Mouse (Mus musculus) kidney, postnatal 25 days (tissue): ENCODE data around the gene Prkcd.

Experiments used
- DNase-seq, 2 experiments: peaks; one replicate each; pipeline ENCODE4 v3.0.0; 2021; ENCODE audit warnings: mixed read lengths in 2 of 2

The Prkcd gene

DNA sequence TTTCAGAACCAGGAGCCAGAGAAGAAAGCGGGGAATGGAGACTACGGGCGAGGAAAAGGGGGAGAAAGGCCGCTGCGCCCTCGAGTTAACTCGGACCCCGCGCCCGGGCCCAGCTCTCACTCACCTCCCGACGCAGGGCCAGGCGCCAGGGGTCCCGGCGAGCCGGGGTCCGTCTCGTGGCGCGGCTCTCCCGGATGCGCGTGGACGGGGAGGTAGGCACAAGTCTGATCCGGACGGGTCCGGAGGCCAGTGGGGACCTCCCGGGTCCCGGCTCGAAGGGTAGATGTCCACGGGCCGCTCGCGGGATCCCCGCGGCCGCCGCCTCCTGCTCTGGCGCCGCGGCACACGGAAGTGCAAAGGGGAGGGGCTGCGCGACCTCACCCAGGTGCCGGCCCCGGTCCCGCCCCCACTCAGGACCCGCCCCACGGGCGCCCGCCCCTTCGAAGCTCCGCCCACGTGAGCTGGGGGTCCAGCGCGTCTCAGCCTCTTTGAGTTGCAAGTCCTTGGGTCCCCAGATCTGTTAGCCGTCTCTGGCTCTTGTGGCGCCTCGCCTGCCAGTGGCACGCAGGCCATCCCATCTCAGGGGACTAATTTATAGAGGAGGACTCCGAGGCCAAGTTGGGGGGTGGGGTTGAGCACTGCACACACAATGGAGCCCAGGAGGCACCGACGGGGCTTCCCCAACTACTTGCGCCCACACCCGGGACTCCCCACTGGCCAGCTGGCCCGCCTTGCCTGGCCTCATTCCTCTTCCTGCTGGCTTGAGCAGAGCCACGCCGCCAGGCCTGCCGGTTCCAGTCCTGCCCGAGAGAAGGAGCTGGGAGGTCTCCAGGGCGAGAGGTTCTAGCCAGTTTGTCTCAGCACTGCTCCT lies at the start of gene Prkcd:
Prkcd (minus strand) TSS at position 355 of the 871 bp plus-strand sequence.
- DNase-seq = peak; percentile 85 to 94

DNA sequence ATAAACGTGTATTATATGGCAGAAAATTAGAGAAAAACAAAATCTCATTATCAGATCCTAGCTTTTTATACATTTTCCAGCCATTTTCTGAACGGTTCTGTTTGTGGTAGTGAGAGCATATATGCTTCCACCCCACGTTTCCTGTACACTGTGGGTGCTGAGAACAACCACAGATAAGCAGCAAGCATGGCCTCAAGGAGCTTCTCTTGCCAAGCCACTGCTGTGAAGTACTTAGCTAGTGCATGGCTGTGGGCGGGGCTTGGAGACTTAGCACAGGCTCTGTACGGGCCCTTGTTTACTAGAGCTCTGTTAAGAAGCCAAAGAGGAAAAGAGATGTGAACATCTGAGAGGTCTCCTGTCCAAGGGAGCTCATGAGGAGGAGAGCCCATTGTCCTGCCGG lies 48.9 kb upstream of the Prkcd start:
- no peak for DNase-seq

DNA sequence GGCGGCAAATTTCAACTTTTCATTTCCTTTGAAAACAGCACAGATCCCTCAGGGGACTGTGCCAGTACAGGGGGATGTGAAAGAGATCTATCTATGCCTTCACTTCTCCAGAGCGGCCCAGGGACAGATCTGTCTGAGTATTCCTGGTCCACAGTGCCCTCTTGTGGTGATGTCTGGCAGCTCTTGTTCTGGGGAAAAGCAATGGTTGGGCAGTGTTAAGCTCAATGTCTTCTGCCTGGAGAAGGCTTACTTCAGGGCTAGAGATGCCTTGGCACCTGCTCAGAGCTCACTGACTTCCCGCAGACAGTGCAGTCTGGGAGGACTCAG lies 45.9 kb upstream of the Prkcd start:
- peak; percentile 83 to 94 for DNase-seq

DNA sequence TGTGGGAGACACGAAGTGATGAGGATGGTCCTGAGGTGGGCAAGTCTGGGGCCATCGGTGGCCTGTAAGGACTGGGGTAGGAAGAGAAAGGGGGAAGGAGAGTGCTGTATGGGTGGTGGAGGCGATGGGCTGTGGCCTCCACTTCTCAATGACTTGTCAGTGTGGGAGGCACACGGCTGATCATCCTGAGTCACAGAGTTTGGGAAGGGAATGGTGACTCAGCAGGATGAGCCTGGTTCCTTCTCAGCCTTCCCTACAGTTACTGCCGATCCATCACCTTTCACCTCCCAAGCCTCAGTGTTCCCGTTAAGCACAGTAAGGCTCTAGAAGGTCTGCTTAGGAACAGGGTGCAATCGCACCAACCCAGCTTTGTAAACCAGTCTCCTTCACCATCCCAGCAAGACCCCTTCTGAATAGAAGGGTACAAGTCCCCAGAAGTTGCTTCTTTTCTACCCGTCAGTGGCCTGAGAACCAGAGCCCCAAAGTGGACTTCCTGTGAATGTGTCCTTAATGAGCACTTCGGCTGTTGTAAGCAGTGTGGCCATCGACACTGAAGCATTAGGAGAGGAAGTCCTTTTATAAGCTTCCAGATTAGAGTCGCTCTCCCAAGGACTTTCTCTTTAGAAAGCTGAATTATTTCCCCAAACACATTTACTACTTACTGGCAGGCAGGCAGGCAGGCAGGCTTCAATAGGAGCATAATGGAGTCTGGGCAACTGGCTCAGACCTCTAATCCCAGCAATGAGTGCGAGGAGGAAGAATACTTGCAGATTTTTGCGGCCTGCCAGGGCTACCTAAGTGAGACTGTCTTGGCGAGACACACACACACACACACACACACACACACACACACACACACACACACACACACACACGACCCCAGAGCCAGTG lies 45.3 kb upstream of the Prkcd start:
- DNase-seq = no peak

DNA sequence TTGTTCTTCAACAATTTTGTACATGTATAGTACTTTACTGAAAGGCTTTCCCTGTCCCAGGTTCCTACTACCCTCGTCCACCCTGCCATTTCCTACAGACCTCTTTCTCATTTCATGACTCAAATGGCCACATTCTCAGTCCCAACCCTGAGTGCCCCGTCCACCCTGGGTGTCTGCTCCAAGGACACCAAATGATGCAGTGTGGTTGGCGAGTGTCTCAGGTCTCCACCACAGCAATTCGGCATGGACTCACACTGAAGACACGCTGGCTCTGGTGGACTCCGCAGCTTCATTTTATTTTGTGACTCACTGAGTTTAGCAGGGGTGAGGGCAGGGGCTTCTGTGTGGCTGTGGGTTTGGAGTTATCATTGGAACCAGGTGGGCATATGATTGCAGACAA lies 44.2 kb upstream of the Prkcd start:
- no peak for DNase-seq

DNA sequence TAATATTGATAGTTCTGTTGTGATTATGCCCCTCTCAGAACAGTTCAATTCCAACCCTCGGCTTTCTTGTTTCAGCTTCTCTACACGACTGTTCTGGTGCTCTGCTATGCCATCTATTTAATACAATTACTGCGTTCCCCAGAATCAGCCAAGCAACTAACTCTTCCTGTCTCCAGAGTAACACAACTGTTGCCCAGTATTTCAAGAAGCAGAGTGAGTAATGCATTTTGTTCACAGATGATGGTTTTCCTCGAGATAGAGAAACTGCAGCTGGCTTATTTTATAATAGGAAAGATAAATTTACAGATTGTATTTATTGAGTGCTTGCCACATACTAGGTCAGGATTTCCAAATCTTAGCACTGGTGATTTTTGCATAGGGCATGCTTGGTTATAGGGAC lies 40.6 kb upstream of the Prkcd start:
- DNase-seq = no peak

DNA sequence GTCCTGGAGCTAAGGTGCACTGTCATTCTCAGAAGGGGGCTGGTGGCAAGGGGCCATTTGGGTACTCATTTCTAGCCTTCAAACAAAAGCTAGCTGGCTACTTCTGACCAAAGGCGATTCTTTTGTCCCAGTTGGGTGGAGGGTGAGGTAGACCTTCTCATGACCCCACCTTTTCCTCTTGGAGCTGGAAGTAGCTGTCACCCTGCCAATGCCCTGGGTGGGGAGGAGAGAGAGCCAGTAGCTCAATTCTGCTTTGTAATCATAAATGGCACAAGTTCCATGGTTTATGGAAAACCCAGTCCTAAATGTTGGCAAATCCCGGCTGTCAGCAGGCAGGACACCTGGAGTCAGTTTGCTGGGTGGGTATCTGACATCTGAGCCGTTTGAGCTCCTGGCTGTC lies 40.1 kb upstream of the Prkcd start:
- peak; percentile 58 to 75 for DNase-seq

DNA sequence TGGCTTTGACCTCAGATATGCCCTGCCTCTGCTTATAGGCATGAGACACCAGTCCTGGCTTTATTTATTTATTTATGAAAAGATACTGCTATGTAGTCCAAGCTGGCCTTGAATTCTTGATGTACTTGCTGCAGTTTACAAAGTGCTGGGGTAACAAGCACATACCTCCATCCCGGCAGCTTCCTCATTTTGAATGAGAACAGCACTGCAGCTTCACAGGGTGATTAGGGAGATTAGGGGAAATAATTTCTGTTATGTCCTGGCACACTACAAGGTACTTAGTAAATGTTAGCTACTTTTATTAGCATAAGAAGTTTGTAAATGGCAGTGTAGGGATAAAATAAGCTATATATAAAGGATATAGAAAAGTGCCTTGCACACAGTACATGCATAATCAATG lies 29.5 kb upstream of the Prkcd start:
- DNase-seq = no peak

DNA sequence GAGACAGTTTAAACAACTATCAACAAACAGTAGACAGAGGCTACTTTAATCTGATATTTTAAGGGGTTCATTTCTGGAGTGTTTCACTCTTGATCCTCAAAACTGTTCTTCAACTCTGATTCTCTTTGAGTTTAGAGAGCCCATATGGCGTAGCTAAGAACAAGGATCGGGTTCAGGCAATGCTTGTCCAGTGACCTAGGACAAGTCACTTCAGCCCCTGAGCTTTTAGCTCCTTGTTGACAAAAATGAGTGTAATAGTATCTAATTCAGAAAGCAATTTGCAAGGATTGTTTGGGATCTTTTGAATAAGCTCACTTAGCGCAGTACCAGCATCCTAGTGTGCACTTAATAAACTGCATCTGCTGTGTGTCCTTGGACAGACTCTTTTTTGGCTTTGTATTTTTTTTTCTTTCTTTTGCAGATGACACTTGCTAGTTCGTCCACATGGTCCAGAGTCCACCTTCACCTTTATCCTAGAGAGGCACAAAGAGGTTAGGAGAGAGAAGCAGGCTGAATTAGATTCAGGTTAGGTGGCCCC lies 28.8 kb upstream of the Prkcd start:
- DNase-seq = no peak

DNA sequence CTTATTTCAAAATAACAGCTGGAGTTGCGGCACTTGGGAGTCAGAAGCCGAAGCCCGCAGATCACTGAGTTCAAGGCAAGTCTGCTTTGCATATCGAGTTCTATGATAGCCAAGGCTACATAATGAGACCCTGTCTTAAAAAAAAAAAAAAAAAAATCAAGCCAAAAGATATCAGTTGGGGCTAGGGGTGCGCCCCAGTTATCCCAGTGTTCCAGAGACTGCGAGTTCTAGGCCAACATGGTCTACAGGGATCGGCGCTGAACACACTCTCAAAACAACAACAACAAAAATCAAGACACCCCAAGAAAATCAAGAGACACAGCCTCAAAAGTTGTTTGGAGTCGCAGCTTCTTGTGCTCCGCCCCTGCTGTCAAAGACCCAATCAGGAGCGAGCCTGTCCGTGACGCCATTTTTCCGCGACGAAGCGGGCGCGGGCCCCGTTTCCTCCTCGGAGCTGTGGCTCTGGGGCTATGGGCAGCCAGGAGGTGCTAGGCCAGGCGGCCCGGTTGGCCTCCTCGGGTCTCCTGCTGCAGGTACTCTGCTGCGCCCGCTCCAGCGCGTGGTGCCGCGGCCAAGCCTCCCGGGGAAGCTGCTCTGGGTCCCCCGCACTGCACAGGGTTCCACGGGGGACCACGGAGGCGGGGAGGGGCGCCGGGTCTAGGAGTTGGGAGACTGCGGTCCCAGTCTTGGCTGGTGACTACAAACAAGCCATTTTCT lies 28.1 kb upstream of the Prkcd start, which contains the start of gene Rft1:
Rft1 (plus strand) TSS at position 418 of the 717 bp plus-strand sequence.
- DNase-seq = peak; percentile 98

DNA sequence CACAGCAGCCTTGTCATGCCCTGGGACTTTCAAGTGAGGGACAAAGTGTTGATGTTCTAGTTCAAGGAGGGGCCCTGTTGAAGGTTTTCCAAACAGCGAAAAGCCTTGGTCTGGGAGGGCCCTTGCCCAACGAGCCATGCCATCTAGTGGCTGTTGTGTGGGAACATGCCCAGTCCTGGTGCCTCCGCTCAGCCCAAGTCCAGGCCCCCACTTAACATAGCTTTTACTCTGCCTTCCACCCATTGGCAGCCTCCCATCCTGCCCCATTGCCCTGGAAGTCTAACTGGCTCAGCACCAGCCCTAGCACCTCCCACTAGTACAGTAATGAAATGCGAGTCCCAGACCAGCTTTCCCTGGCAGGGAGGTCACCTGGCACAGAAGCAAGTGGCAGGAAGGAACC lies 25.0 kb upstream of the Prkcd start:
- DNase-seq = peak; percentile 95 to 98

DNA sequence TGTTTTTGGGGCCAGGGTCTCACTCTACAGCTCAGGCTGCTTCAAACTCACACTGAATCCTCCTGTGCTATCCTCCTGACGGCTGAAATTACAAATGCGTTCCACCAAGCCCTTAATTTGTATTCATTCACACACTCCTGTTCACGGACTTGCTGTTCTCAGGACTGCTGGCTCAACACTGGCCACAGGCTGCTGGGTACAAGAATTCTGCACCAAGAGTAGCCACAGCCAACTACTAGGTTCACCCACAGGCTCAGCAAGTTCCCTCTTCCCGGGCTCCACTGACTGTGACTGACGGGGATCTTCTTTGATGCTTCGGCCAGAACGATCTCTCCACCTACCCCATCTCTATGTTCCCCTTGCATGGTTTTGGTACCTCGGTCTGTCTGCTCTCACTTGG lies 23.7 kb upstream of the Prkcd start:
- DNase-seq = peak in 1 of 2 experiments; percentile 69

DNA sequence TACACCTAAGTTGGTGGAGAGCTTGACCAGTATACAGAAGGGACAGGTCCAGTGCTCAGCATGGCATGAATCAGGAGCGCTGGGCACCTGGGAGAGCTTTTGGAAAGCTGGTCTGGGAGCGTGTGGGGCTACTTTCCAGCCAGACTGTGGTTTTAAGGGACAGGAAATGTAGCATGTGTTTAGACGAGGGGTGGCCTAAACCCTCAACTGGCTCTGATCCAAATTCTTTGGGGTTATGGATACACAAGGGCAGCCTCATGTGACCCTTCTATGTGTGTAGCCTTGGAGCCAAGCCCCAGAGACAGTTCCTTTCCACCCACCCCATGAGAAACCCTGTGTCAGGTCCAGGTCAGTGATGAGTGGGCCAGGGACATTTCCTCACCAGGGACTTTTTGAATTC lies 22.5 kb upstream of the Prkcd start:
- DNase-seq = no peak

DNA sequence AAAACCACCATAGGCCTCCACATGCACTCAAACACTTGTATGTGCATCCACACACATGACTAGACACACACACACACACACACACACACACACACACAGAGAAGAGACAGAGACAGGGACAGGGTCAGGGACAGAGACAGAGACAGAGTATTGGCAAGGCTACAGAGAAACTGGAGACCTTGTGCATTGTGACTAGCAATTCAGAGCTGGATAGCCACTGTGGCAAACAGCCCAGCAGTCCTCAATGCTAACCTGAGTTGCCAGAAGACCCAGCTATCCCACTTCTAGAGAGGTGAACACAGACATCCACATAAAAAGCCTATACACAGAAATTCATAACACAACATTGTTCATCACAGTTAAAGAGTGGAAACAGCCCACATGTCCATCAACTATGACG lies 20.5 kb upstream of the Prkcd start:
- DNase-seq = no peak

DNA sequence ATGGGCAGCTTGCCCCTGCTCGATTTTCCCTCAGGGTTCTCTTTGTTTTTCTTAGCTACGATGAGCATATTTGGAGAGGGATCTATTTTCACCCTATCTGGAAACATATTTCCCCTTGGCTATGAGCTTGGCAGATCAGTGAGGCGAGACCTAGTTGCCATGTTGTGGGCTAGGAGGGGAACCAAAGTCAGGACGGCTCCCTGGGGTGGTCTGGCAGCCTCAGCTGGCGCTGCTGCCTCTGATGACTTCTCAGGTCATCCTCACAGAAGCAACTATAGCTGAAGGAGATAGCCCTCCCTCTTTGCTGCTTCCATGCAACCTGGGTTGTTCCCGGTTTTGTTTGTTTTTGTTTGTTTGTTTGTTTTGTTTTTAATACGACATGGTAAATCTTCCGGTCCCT lies 19.1 kb upstream of the Prkcd start:
- no peak for DNase-seq

DNA sequence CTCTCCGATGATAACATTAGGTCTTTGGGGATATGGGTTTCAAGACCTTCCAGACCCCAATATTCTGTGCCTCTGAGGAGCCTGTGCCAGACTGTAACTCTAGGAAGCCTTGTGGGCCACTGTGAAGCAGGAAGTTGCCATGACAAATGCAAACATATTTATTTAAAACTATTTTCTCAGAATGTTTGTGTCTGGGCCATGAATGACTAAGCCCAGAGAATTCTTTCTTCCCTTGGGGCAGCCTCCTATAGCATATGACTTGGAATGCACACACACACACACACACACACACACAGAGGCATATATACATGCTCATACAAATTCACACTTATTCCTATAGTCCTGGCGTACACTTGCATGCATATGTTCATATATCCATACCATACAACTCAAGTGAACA lies 18.0 kb upstream of the Prkcd start:
- no peak for DNase-seq

DNA sequence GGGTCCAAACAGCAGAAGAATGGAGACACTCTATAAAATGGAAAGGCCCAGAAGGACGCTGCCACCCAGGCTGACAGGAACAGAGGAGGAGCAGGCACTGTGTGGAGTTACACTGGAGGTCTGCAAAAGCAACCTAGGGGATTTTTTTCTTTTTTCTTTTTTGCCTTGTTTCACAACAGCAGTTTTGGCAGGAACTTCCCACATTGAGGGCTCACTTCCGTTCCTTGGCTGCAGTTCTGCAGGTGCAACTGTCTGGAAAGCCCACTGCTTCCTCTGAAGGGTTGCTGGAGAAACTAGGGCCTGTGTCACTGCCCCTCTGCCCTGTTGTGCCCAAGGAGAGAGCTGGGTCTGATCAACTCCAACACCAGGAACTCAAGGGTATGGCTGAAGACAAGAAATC lies 15.7 kb upstream of the Prkcd start:
- no peak for DNase-seq

DNA sequence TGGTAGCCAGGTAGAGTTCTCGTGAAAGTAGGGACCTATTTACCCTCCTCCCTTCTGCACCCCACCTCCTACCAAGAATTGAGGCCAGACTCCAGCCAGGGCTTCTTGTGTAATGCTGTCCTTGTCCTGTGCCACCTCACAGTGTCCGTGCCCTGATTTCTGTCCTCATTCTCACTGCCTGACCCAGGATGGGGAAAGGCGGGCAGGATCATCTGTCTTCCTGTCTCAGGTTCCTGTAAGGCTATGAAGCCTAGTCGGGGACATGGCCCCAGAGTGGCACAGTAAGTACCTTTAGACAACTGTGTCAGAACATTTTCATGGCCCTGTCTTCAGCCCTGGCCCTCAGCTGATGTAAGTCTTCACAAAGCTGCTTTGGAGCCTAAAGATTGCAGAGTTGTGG lies 12.7 kb upstream of the Prkcd start:
- DNase-seq = peak in 1 of 2 experiments; percentile 33

DNA sequence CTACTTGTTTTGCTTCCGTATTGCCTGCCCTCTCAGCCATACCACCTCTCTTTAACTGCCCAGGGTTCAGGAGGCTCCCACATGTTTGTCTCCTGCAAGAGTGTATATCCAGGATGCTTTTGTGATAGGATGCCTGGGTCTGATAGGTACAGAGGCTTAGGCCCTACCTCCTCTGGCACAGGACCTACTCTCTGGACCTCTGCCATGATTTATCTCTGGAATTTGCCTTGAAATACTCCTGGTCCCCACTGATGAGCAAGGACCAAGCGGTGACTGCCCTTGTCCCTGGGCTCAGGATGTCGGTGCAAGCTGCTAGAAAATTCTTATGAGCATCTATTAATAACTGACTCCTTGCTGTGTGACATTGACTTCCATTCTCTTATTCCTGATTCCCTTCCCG lies 12.0 kb upstream of the Prkcd start:
- DNase-seq = peak; percentile 38 to 49

DNA sequence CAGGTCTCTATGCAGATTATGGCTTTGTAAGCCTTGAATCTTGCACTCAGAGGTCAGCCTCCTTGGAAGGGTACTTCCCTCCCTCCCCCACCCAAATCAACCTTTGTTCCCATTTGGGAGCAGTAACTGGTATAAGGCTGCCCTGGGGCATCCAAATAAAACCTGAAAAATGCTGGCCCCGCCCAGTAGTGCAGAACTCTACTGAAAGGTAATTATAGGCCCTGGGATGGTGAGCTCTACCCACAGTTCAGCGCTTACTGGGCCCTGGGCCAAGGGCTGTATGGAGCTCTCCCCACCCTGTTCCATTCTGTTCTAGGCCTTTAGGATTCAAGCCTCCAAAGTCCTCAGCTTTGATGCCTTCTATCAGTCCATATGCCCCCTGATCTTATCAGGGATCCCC lies 11.1 kb upstream of the Prkcd start:
- DNase-seq = peak; percentile 87 to 93

DNA sequence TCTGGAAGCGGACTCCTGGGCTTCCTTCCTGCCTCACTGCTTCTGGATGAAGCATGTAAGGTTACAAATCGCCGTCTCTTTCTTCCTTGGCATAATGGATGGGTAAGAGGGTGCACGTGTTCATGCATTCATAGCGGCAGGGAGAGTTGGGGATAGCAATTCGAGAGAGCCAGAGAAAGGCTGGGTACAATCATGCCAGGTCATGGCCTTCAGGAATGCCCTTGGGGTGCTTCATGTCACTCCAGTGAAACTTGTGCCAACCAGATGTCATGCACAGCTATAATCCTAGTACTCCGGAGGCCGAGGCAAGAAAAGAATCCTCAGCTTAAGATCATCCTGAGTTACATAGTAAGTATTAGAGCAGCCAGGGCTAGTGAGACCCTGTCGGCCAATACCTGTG lies 10.5 kb upstream of the Prkcd start:
- DNase-seq = peak in 1 of 2 experiments; percentile 40

DNA sequence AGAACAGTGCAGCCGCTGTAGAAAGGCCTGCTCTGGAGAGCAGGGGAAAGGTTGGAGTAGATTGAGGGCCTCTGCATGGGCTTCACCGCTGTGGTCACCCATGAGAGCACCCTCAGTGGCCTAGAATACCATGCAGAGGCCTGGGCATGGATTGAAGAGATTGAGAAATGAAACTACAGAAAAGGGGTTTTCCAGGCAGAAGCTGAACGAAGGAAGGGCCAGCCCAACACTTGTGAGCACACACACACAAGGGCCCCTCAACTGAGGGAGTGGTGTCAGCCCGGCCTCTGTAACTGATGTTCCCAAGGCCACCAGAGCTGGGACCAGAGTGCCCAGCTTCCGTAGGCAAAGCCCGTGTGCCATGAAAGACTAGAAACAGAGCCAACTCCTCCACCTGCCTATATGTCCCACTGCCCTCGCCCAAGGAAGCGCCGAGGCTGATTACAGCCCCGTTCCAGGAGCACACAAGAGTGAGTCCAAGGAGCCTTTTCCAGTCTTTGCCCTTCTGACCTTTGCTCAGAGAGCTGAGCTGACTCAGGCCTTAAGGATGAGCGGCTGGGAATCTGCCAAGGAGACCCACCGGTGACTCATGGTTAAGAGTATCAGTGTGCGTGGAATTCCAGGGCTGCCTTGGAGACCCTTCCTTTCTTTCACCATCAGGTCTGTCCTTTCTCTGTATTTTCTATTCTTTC lies 9.4 kb upstream of the Prkcd start:
- DNase-seq = peak; percentile 92
